Mouse (Mus musculus) forebrain, embryonic 16.5 days (tissue): ENCODE measurements around the gene Ndufv1. TPM values are rescaled to one million over a fixed set of nuclear protein-coding genes. Genes with fewer than 3 reads are reported as not detected.
"Not testable (repeated sequence)": the region's sequence is repeated elsewhere in the genome, so short reads cannot be mapped to it uniquely, and the experiment has no call there.

ENCODE experiments used
- ATAC-seq: fragments of 200-750 bp; cut with Nextera tagmentation; 2 replicates; pipeline ENCODE4 v1.8.0; 2017; ENCODE audit warnings: mild to moderate bottlenecking, moderate library complexity
- H3K27ac ChIP-seq: fragments of 300-500 bp; sonication (generic); 2 replicates; pipeline ENCODE4 v1.5.1; 2014; ENCODE audit warnings: low read length, control low read depth
- H3K27me3 ChIP-seq: fragments of 300-500 bp; sonication (generic); replicated peaks from 2 replicates; pipeline ENCODE4 v1.6.1; 2014; ENCODE audit warnings: low read length; ENCODE audit not compliant: control insufficient read depth, insufficient read depth
- H3K36me3 ChIP-seq: fragments of 300-500 bp; sonication (generic); 2 replicates; pipeline ENCODE4 v1.6.1; 2014; ENCODE audit not compliant: control insufficient read depth, insufficient read depth
- H3K4me1 ChIP-seq: fragments of 300-500 bp; sonication (generic); replicated peaks from 2 replicates; pipeline ENCODE4 v1.6.1; 2014; ENCODE audit warnings: low read length; ENCODE audit not compliant: control insufficient read depth, insufficient read depth
- H3K4me2 ChIP-seq: fragments of 300-500 bp; sonication (generic); 2 replicates; pipeline ENCODE4 v1.6.1; 2014; ENCODE audit warnings: mild to moderate bottlenecking, low read length, control low read depth
- H3K4me3 ChIP-seq: fragments of 300-500 bp; sonication (generic); replicated peaks from 2 replicates; pipeline ENCODE4 v1.5.1; 2014; ENCODE audit warnings: mild to moderate bottlenecking, low read length, control low read depth
- H3K9ac ChIP-seq: fragments of 300-500 bp; sonication (generic); replicated peaks from 2 replicates; pipeline ENCODE4 v1.6.1; 2014; ENCODE audit warnings: low read depth, low read length, control low read depth
- H3K9me3 ChIP-seq: fragments of 300-500 bp; sonication (generic); 2 replicates; pipeline ENCODE4 v1.6.1; 2016; ENCODE audit warnings: low read length; ENCODE audit not compliant: control insufficient read depth
- WGBS: fragments of 180-500 bp; shearing (Covaris S2); extraction: QIAGEN DNeasy Blood & Tissue Kit; methylation state at CpG from one replicate; pipeline ENCODE4 v1.1.7; 2014; 5-methylcytosine and 5-hydroxymethylcytosine counted together
- polyA plus RNA-seq: library from polyadenylated mRNA; unstranded; fragments of >200 nt; fragmentation: Nextera tagmentation; extraction: Ambion mirVana; gene quantifications from 2 replicates; pipeline ENCODE4 v1.2.1, GENCODE M21; 2015

Ndufv1 gene
- polyA plus RNA-seq, 1 experiment from 2014 or later: 239 TPM

- peaks cover 7% of the 10 kb centered on the region for H3K4me1 ChIP-seq
- no peaks in the 10 kb centered on the region for H3K9me3 ChIP-seq
- no peak within 1 kb of the TSS for H3K9ac ChIP-seq
- WGBS: 45% methylated on average over 16 of the region's 16 CpGs
- no peaks in the 10 kb centered on the region for H3K27me3 ChIP-seq
- H3K4me3 ChIP-seq: no peak within 1 kb of the TSS
- ATAC-seq: peak; percentile 50; the same call in 1 of the 2 replicates
- H3K4me2 ChIP-seq: peak within 1 kb of the TSS; percentile 28
- no peaks in the 10 kb centered on the region for H3K36me3 ChIP-seq
- H3K27ac ChIP-seq: no peak within 1 kb of the TSS; the same call in 1 of the 2 replicates
Measured at GRCm38 (mm10) chr19:4045966-4046865, 33.6 kb upstream of the Ndufv1 start, which contains the start of gene Gstp2. Gene Gstp2, minus strand, starts transcription at chr19:4046023.

GRCm38 (mm10) chr19:4044109-4044508, 31.5 kb upstream of the Ndufv1 start:
- WGBS: 90% methylated on average over 5 of the region's 5 CpGs
- H3K9me3 ChIP-seq, H3K27me3 ChIP-seq, H3K4me2 ChIP-seq, H3K4me1 ChIP-seq, H3K4me3 ChIP-seq, H3K36me3 ChIP-seq, H3K27ac ChIP-seq, H3K9ac ChIP-seq, ATAC-seq: not testable (repeated sequence)

GRCm38 (mm10) chr19:4042124-4042523, 29.5 kb upstream of the Ndufv1 start:
- H3K27me3 ChIP-seq: no peaks in the 10 kb centered on the region
- WGBS: 73% methylated on average over 14 of the region's 14 CpGs
- no peak overlapping the region for H3K27ac ChIP-seq
- H3K4me3 ChIP-seq: no peak overlapping the region
- no peaks in the 10 kb centered on the region for H3K36me3 ChIP-seq
- no peaks in the 10 kb centered on the region for H3K9me3 ChIP-seq
- peaks cover 14% of the 10 kb centered on the region for H3K4me1 ChIP-seq
- H3K9ac ChIP-seq: no peak overlapping the region
- no peak for ATAC-seq
- no peak overlapping the region for H3K4me2 ChIP-seq

- H3K4me3 ChIP-seq, ATAC-seq, H3K9me3 ChIP-seq, H3K9ac ChIP-seq, H3K27me3 ChIP-seq, H3K27ac ChIP-seq, H3K4me2 ChIP-seq, H3K36me3 ChIP-seq: not testable (repeated sequence)
- 84% methylated on average over 3 of the region's 4 CpGs for WGBS
- peaks cover 17% of the 10 kb centered on the region for H3K4me1 ChIP-seq
Measured at GRCm38 (mm10) chr19:4041500-4041899, 28.9 kb upstream of the Ndufv1 start.

GRCm38 (mm10) chr19:4040941-4041340, 28.3 kb upstream of the Ndufv1 start:
- ATAC-seq, H3K4me2 ChIP-seq, H3K36me3 ChIP-seq, H3K9me3 ChIP-seq, H3K27ac ChIP-seq, H3K27me3 ChIP-seq, H3K4me3 ChIP-seq, H3K9ac ChIP-seq: not testable (repeated sequence)
- H3K4me1 ChIP-seq: peaks cover 15% of the 10 kb centered on the region
- 83% methylated on average over 5 of the region's 5 CpGs for WGBS

- H3K27me3 ChIP-seq: no peaks in the 10 kb centered on the region
- no peaks in the 10 kb centered on the region for H3K9me3 ChIP-seq
- H3K36me3 ChIP-seq: no peaks in the 10 kb centered on the region
- H3K4me3 ChIP-seq: peak within 1 kb of the TSS; percentile 69
- H3K9ac ChIP-seq: peak within 1 kb of the TSS; percentile 85
- H3K4me1 ChIP-seq: peaks cover 12% of the 10 kb centered on the region; the same call in 1 of the 2 replicates
- WGBS: under 1% methylated on average over 26 of the region's 26 CpGs
- H3K4me2 ChIP-seq: peak within 1 kb of the TSS; percentile 82
- peak within 1 kb of the TSS; percentile 47 for H3K27ac ChIP-seq
- ATAC-seq: peak; percentile 94
Measured at GRCm38 (mm10) chr19:4037788-4038232, 25.2 kb upstream of the Ndufv1 start, which contains the start of gene Gstp1. Gene Gstp1, minus strand, starts transcription at chr19:4037985.

DNA sequence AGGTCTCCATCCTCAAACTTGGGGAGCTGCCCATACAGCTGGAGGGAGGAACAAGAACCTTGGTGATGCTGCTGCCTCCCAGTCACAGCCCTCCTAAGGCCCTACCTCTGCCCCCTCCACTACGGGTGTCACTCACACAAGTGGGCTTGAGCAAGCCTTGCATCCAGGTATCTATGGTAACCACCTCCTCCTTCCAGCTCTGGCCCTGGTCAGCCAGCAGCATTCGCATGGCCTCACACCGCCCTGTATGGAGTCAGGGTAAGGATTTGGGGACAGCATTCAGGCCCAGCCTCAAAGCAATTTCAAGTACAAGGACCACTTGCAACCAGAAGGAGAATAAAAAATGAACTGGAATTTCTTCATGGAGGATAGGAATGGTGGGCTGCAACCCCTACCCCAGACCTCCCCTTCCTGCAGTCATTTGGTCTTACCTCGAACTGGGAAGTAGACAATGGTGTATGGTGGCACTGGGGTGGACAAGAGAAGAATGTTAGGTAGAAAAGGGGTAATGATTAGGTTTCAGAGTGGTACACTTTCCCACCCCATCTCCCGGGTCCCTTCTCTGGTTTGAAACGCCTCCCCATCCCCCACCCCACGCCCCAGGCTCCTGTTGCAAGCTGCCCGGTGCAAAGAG, 24.7 kb upstream of the Ndufv1 start:
- H3K9ac ChIP-seq: peak overlapping the region; percentile 85
- H3K36me3 ChIP-seq, H3K9me3 ChIP-seq, H3K27me3 ChIP-seq: not testable (repeated sequence)
- ATAC-seq: peak; percentile 48
- peak overlapping the region; percentile 82 for H3K4me2 ChIP-seq
- 26% methylated on average over 7 of the region's 8 CpGs for WGBS
- H3K4me3 ChIP-seq: peak overlapping the region; percentile 69
- peaks cover 12% of the 10 kb centered on the region; the same call in 1 of the 2 replicates for H3K4me1 ChIP-seq
- H3K27ac ChIP-seq: peak overlapping the region; percentile 47

- peaks cover 12% of the 10 kb centered on the region; the same call in 1 of the 2 replicates for H3K4me1 ChIP-seq
- no peak overlapping the region for H3K4me3 ChIP-seq
- H3K9ac ChIP-seq: no peak overlapping the region
- WGBS: 85% methylated on average over 12 of the region's 12 CpGs
- H3K4me2 ChIP-seq: no peak overlapping the region
- H3K27ac ChIP-seq: no peak overlapping the region
- H3K9me3 ChIP-seq: no peaks in the 10 kb centered on the region
- no peaks in the 10 kb centered on the region for H3K27me3 ChIP-seq
- H3K36me3 ChIP-seq: no peaks in the 10 kb centered on the region
- ATAC-seq: no peak
Measured at GRCm38 (mm10) chr19:4036327-4037045, 23.9 kb upstream of the Ndufv1 start.

- no peak for ATAC-seq
- Histone ChIP-seq H3K4me2 (no peak overlapping the region), H3K9ac (no peak overlapping the region), H3K4me1 (peaks cover 12% of the 10 kb centered on the region; the same call in 1 of the 2 replicates), H3K27me3 (no peaks in the 10 kb centered on the region), H3K36me3 (no peaks in the 10 kb centered on the region), H3K9me3 (no peaks in the 10 kb centered on the region), H3K27ac (no peak overlapping the region), H3K4me3 (no peak overlapping the region)
- WGBS: 49% methylated on average over 5 of the region's 5 CpGs
Measured at GRCm38 (mm10) chr19:4033742-4034141, 21.1 kb upstream of the Ndufv1 start.
